Mouse (Mus musculus) WW6 (cell line): ENCODE measurements at regions not wholly inside any gene's neighbourhood (a gene's known extent, or its start where the extent isn't known, plus 50 kb on each side); places are given as distances from the start of the nearest gene placed in this dataset.

Experiments used
- DNase-seq: peaks from one replicate; pipeline ENCODE4 v3.0.0-alpha.2; 2013; ENCODE audit warnings: low read depth, low spot score

DNA sequence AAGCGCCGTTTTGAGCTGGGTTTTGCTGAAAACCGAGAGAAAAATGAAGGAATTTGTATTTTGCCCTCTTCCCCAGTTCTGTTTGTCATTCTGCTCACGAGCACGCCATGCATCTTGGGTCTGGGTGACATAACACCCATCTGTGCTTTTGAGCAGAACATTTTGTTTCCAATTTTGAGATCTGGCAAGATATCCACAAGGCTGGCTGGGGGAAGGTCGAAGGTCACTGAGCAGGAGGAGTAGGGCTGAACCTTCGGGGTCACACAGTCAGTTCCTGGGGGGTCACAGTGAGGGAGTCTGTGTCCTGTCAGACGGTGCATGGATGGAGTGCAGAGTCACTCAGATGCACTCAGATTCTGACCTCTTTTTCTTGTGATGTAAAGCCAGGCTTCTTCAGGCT lies 186.8 kb upstream of the Zfp64 start:
- DNase-seq = no peak

DNA sequence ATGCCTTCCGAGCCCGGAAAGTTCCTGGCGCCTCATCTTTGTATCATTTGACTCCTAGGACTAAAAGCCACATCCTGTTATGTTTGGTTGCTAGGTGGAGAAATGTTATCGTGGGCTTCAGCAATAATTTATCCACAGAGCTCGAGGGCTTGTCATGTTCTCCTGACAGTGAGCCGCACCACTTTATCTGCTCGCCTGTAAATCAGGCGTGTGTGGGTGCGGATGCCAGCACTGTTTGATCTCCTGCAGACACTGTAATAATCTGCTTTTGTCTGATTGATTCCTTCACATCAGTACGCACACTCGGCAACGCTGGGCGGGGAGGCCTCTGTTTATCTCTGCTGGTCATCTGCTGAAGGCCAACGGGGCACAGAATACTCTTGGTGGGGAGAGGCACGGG lies 178.5 kb upstream of the Zfp64 start:
- no peak for DNase-seq

DNA sequence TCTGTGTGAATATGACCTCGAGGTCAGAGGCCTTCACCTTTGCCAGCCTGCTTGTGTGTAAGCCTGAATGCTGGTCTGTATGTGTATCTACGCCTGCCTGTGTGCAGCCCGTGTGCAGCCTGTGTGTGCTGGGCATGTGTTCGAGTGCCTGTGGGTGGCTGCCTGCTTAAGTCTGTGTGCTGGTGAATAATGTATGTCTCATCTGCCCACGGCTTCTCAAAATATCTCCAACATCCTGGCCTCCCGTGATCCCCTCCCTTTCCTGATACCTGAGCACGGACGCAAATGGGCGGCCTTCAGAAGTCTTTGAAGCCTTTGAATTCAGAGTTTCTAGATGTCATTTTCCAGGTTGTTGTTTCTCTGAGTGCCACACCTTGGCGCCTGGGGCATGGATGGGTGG lies 170.1 kb upstream of the Zfp64 start:
- no peak for DNase-seq

DNA sequence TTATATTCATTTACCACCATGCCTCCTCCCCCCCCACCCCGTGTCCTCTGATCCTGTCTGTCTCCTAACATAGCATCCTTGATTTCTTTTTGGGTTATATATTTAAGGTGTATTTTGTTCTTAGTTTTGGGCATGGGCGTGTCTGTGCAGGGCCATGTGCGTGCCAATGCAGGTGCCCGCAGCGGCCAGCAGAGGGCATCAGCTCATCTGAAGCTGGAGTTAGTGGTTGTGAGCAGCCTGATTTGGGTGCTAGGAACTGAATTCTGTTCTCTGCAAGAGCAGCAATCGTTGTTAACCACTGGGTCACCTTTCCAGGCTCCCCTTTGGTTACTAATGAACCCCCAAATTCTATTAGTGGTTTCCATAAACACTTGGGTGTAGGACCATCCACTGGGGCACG lies 167.5 kb upstream of the Zfp64 start:
- DNase-seq = no peak

DNA sequence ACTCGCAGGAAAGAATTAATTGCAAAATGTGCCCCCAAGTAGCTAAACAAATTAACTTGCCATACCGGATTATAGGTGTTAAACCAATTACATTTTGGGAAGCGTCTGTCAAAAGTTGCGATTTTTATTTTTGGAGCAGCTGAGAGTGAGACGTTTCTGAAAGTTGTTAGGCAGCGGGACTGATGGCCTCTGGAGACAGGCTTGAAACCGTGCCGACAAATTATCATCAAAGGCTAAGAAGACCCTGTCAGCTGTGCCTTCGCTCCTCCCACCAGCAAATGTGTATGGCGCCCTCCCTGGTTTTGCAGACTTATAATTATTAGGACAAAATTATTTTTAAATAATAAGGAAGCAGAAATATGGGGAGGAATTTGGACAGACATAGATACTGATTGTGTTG lies 161.5 kb upstream of the Zfp64 start:
- DNase-seq = no peak

DNA sequence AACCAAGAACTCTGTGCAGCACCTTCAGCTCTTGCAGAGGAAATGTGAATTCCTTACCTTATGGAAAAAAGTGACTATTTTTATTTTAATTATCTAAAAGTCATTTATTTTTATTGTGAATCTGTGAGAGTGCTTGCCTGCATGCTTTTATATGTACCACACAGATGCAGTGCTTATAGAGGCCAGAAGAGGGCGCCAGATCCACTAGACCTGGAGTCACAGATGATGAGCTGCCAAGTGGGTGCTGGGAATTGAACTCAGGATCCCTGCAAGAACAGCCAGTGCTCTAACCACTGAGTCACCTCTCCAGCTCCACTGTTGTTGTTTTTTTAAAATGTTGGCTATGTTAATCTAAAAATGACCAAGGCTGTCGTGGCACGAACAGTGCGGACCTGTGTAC lies 153.7 kb upstream of the Zfp64 start:
- DNase-seq = no peak

DNA sequence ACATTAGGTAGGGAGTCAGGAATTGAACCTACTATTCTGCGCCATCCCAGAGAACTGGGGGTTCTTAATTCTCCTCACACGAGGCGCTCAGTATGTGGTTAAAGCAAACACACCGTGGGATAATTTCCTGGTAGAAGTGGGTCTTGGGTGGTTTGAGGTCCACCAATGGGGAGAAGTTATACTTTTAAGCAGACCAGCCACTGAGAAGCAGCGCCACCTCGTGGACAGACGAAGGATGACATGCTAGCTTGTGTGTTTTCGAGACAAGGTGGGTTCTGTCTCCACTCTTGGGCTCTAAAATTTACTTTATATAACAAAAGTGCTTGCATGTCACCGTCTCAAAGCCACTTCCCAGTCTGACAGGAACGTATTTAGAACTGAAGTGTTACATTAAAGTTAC lies 152.7 kb upstream of the Zfp64 start:
- no peak for DNase-seq

DNA sequence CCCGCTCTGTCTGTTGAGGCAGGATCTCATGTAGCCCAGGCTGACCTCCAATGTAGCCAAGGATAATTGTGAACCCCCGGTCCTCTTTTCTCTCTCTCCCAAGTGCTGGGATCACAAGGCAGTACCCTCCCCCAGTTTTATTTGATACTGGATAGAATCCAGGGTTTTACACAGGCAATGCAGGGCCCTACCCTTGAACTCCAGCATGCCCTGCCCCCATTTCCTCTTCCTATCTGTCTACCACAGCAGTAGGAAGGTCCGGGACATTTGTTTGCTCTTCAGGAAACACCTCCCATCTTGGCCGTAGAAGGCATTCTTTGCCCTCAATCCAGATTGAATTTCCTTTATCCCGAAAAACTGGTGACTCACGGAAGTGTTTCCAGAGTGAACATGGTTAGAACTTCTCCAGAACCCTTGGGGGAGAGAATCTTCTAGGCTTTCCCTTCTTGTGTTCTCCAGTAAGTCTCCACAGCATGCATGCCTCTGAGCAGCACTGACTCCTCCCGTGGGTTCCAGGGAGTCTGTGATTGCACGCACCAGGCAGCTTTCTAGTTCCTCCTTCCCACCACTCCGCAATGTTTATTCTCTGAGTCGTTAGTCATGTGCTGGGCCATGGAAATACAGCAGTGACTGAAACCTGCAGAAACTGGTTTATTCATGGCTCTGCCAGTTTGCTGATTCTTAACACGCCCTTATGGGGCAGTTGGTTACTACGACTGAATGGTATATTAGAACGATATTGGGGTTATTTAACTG lies 146.3 kb upstream of the Zfp64 start:
- no peak for DNase-seq

DNA sequence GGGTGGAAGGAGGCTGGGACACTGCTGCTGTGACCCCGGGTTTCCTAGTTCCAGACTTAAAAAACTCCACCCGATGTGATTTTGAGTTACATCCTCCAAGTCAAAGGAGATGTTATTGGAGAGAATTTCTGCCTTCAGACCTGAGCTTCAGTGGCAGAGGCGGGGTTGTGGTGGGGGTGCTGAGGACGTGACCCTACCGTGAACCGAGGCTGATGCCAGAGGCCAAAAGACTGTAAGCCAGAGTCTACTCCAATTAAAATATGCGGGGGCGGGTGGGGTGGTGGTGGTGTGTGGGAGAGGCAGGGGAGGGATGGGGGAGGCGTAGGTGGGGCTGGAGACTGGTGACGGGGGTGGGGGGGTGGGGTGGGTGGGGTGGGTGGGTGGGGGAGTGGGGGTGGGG lies 145.1 kb upstream of the Zfp64 start:
- DNase-seq = no peak

DNA sequence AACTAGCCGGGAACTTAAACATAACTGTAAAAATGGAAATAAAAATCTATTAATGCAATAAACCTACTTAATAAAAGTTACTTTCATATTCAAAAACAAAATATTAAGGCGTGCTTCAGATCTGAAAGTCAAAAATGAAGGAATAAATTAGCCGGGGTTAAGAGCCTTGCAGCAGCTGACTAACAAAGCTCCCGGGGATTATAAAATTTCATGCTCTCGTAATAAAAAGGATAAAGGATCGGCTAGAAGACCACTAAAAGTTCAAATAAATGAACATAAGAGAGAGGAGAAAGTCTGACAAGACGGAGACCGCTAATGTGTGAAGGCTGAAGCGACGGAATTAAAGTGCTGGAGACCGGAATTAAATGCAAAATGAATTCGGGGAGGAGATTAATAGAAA lies 144.3 kb upstream of the Zfp64 start:
- no peak for DNase-seq

DNA sequence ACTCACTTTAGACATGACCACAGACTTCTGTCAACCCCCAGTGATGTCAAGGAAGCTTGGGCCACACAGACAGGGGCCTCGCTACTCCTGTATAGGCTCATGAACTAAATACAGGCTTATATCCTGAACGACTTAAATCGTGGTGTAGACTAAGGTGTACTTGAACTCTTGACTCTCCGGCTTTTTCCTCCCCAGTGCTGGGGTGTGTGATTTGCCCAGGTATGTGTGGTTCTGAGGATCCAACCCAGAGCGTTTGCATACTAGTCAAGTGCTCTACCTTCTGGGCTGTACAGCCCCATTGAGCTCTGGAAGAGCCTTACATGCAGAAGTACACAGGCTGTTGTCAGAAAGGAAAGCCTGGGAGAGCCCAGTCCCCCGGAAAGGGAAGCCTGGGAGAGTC lies 143.2 kb upstream of the Zfp64 start:
- DNase-seq = no peak

DNA sequence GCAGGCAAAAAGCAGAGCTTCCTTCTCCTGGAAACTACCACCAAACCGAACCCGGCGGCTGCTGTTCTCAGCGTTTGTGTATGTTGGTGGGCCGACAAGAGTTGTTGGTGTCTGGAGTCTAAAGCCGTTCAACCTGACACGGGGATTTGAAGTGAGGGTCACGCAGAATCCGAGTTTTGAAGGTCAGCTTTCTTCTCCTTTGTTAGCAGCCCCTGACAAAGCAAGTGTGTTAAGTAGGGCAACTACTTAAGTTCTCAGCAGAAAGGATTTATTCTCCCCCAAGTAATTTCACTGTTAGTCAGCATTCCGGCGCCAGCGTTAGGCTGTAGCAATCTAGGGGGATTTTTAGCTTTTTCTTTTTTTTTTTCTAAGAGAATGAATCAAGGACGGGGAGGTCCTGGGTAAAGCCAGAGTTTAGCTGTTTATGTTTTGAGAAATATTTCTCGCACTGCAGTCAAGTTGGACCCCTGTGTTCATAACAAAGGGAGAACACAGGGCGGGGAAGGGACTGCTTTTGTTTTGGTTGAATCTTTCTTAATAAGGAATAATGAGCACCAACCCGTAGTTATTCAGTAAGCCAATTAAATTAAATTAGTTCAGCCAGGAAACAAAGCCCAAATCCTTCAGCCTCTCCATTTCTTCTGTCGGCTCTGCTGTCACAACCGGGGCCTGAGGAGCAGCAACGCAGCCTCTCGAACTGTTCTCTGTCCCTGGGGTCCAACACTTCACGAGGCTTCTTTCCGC lies 138.8 kb upstream of the Zfp64 start:
- DNase-seq = no peak

DNA sequence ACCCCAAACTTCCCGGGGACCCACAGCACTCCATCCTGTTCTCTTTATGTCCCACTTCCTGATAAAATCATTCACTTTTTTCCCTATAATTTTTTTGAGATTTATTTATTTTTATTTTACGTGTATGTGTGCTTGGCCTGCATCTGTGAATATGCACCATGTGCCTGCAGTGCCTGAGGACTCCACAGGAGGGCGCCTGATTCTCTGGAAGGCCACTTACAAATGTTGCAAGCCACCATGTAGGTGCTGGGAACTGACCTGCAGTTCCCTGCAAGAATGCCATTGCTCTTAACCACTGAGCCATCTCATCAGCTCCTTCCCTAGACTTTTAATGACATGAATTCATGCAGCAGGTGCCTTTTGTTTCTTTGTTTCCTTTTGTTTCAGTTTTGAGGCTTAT lies 134.9 kb upstream of the Zfp64 start:
- DNase-seq = no peak

DNA sequence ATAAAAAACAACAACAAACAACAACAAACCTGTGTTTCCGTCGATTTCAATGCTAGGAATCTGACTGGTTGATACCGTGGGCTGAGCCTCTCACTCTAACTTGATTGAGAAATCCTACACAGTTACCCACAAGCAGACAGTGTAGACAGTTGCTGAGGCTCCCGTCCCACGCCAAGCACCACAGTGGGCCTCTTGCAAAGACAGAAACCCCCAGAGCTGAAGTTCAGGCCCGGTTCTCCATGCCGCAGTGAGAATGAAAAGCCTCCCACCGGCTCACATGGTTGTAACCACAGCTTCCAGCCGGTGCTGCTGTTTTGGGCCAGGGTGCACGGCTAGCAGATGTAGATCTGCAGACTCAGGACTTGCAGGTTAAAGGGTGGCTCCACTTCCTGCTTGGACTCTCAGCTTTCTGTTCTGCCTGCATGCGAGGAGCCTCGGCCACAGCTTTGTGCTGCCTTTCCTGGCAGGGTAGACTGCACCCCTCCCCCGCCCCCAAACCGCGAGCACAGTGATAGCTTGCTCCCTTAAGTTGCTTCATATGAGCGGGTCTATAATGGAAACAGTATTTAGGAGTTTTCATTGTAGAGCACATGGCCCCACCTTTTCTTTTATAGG lies 133.6 kb upstream of the Zfp64 start:
- no peak for DNase-seq

DNA sequence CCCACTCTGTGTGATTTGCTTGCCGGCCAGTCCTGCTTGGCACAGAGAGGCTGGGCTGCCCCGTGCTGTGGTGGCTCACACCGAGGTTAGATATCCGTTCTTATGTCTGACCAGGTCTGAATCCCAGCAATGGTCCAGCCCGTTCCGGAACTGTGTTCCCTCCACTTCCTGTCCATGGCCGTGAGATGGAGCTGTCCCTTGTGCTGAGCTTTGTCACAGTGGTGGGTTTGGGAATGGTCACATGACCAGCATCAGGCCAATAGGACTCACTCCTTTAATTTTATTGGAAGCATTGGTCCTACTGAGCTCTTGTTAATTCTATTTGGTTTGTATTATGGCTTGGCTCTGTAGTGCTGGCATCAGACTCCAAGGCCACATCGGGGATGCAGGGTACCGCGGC lies 132.9 kb upstream of the Zfp64 start:
- DNase-seq = no peak

DNA sequence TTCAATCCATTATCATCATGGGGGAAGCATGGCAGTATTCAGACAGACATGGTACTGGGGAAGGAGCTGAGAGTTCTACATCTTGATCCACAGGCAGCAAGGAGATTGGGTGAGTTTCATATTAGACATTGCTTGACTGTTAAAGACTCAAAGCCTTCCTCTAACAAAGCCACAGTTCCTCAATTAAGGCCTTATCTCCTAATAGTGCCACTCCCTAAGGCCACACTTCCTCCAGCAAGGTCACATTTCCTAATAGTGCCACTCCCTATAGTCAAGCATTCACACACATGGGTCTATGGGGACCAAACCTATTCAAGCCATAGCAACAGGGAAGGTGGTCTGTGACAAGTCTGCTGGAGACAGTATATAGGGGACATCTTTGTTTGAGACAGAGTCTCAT lies 115.9 kb upstream of the Zfp64 start:
- DNase-seq = no peak

DNA sequence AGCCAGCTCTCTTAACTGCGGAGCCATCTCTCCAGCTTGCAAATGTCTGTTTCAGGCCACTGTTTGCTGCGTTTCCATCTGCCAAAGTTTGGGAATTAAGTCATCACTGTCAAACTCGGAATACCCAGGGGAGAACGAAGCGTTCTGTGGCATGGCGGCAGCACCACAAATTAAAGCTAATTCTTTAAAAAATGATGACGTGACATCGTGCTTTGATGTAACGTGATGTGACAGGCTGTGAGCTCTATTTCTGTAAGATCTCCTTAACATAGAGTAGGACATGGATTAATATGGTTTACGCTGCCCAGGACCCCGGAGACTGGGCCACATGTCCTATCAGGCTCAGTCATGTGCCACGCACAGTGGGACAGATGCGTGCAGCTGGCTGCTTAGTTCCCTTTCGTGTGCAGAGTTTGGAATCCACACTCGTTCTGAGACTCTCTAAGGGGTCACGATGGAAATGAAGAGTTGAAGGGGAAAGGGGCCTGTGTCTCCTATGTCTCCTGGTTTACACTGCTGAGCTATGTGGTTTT lies 109.8 kb upstream of the Zfp64 start:
- no peak for DNase-seq

DNA sequence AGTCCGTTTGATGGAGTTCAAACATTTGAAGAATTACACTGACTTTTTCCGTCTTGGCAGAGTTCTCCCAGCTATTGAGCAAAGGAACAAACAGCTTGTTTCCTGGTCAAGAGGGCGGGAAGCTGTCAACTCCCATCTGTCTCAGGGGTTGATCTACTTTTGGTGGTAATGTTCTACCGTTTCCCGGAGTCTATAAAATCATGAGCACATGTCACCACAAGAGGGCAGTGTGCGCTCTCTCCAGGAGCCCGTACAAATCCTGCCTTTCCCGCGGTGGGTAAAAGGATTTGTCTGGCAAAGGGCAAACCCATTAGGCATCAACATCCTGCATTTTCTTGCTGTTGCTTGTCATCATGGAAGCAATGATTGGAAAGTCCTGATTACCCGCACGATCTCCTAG lies 106.1 kb upstream of the Zfp64 start:
- peak; percentile 43 for DNase-seq

DNA sequence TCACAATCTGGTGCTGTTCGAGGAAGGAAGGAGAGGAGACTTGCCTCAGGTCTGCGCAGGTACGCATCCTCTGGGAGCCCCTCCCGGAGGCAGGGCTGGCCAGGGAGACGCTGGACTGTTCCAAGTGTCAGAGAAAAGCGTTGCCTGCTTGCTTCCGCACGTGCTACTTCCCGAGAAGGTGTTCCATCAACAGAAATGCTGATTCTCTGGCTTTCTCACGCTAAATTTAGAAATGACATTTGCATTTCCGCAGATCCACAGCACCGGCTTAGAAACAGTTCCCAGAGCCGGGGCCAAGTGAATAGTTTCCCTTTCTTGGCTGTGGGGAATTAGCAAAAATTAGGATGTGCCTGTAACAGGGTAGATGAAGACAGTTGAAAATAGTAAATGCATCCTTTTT lies 105.1 kb upstream of the Zfp64 start:
- DNase-seq = no peak

DNA sequence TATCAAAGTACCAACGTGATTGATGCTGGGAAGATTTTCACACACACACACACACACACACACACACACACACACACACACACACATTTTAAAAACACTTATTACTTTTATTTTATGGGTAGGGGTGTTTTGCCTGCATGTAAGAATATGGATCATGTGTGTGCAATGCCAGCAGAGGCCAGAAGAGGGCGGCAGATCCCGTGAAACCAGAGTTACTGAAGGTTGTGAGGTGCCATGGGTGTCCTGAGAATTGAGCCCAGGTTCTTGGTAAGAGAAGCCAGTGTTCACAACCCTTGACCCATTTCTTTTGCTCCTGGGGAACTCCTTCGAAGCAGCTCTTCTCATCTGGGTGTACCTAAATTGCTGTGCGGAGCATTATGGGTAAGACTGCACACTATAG lies 102.4 kb upstream of the Zfp64 start:
- no peak for DNase-seq

DNA sequence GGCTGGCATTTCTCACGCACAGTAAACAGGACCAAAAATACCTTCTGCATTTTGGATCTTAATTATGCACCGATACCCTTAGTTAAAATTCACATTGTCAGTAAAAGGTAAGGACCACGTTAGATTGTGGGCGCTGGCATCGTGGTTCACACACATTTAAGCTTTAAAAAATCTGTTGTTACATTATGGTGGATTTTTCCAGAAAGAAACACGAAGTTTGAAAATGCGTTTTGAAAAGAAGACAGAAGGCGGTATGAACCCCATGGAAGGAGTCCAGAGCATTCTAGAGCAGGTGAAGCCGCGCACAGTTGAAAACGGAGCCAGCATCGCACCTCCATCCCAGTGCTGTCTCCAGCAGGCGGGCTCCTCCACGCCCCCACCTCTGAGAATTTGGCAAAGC lies 94.6 kb upstream of the Zfp64 start:
- no peak for DNase-seq

DNA sequence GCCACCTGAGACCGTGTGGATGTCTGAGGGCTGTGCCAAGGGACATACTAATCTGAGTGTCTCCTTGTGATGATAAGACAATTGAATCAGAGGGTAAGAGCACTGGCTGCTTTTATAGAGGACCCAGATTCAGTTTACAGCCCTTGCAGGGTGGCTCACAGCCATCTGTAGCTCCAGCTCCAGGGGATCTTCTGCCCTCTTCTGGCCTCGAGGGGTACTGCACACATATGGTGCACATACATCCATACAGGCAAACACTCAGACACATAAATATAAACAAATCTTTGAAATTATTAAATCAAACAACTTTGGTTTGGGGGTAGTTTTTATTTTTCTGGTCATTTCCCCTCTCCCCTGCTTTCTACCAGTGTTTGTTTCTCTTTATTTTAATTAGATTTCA lies 86.4 kb upstream of the Zfp64 start:
- no peak for DNase-seq

DNA sequence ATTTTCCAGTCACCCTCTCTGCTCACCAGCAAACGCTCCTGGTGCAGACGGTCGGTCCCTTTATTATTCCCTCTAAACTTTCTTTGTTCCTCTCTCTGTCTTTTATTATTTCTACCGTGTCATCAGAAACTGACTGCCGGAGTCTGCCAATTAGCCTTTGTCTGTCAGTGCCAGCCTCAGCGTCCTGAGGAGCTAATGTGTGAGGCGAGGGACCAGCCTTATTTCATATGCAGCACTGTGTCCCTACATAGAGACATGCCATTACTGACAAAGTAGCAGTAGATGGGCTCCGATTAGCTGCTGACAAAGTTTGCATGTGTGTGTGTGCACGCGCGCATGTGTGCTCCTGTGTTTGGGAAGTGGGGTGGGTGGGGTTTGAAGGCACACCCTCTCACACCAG lies 82.6 kb upstream of the Zfp64 start:
- DNase-seq = no peak
